Mouse (Mus musculus): ENCODE measurements around the gene Nedd8.

Nedd8 gene

GRCm38 (mm10) chr14:55660636-55661035, 11.3 kb downstream of the Nedd8 start:
- no peak for DNase-seq (ENCODE audit: low read depth)

GRCm38 (mm10) chr14:55659960-55660573, 11.9 kb downstream of the Nedd8 start, which contains the start of gene Mdp1:
Mdp1 (minus strand) TSS chr14:55660508.
- peak; percentile 81 for DNase-seq (ENCODE audit: low read depth)

GRCm38 (mm10) chr14:55658011-55658410, 13.9 kb downstream of the Nedd8 start:
- DNase-seq (ENCODE audit: low read depth), result no peak

GRCm38 (mm10) chr14:55656935-55657334, 15.0 kb downstream of the Nedd8 start:
- DNase-seq (ENCODE audit: low read depth), result no peak

- DNase-seq (ENCODE audit: low read depth), result no peak
Observed at GRCm38 (mm10) chr14:55651528-55651927, 20.4 kb downstream of the Nedd8 start.

GRCm38 (mm10) chr14:55649884-55650283, 22.0 kb downstream of the Nedd8 start, which contains the start of gene Tssk4:
Tssk4 (plus strand) TSS chr14:55650184.
- DNase-seq (ENCODE audit: low read depth), result no peak

- no peak for DNase-seq (ENCODE audit: low read depth)
Observed at GRCm38 (mm10) chr14:55644261-55644888, 27.5 kb downstream of the Nedd8 start.

GRCm38 (mm10) chr14:55643060-55643907, 28.6 kb downstream of the Nedd8 start, which contains the start of gene Tm9sf1:
Tm9sf1 (minus strand) TSS chr14:55643806.
- peak; percentile 62 for DNase-seq (ENCODE audit: low read depth)

- no peak for DNase-seq (ENCODE audit: low read depth)
Observed at GRCm38 (mm10) chr14:55642679-55643059, 29.3 kb downstream of the Nedd8 start.

- no peak for DNase-seq (ENCODE audit: low read depth)
Observed at GRCm38 (mm10) chr14:55641291-55641690, 30.6 kb downstream of the Nedd8 start.

- no peak for DNase-seq (ENCODE audit: low read depth)
Observed at GRCm38 (mm10) chr14:55640816-55641215, 31.1 kb downstream of the Nedd8 start.

GRCm38 (mm10) chr14:55637795-55638194, 34.1 kb downstream of the Nedd8 start, which contains the start of gene Gm49378:
Gm49378 (minus strand) TSS chr14:55637895.
- DNase-seq (ENCODE audit: low read depth), result no peak

- DNase-seq (ENCODE audit: low read depth), result peak; percentile 88
Observed at GRCm38 (mm10) chr14:55635523-55636007, 36.4 kb downstream of the Nedd8 start, which contains the start of gene Ipo4. Ipo4 (minus strand) TSS chr14:55635957.

GRCm38 (mm10) chr14:55634874-55635522, 36.9 kb downstream of the Nedd8 start:
- DNase-seq (ENCODE audit: low read depth), result no peak

GRCm38 (mm10) chr14:55629312-55629711, 42.6 kb downstream of the Nedd8 start:
- peak; percentile 43 for DNase-seq (ENCODE audit: low read depth)

- no peak for DNase-seq (ENCODE audit: low read depth)
Observed at GRCm38 (mm10) chr14:55628077-55628827, 43.7 kb downstream of the Nedd8 start.

GRCm38 (mm10) chr14:55618486-55619195, 53.3 kb downstream of the Nedd8 start:
- DNase-seq (ENCODE audit: low read depth), result no peak

GRCm38 (mm10) chr14:55617822-55618221, 54.1 kb downstream of the Nedd8 start, which contains the start of gene Rec8:
Rec8 (plus strand) TSS chr14:55618037.
- no peak for DNase-seq (ENCODE audit: low read depth)

- no peak for DNase-seq (ENCODE audit: low read depth)
Observed at GRCm38 (mm10) chr14:55616844-55617243, 55.1 kb downstream of the Nedd8 start.

- DNase-seq (ENCODE audit: low read depth), result no peak
Observed at GRCm38 (mm10) chr14:55615876-55616275, 56.0 kb downstream of the Nedd8 start.

Measured in c-Kit-positive CD71-negative TER-119-negative erythroid progenitor cells, embryonic 14.5 days (primary cell).